Mouse (Mus musculus): Measurements from ENCODE around the gene Hcrt.

- no peak for TF ChIP-seq EP300 (IDR thresholded peaks at IDR 0.05; ENCODE audit: low read depth)
- no peak for TF ChIP-seq CTCF (IDR thresholded peaks at IDR 0.05; ENCODE audit: low read depth)
Observed at GRCm38 (mm10) chr11:100805535-100805934, 42.8 kb upstream of the Hcrt start.
